Mouse (Mus musculus) liver, embryonic 12.5 days (tissue): ENCODE results near the gene Prss1. TPM values are rescaled to one million over a fixed set of nuclear protein-coding genes. Genes with fewer than 3 reads are reported as not detected.
"Not testable (repeated sequence)": the region's sequence is repeated elsewhere in the genome, so short reads cannot be mapped to it uniquely, and the experiment has no call there.

Source experiments
- ATAC-seq: fragments of 200-750 bp; cut with Nextera tagmentation; 2 replicates; pipeline ENCODE4 v1.8.0; 2017; ENCODE audit warnings: moderate number of reproducible peaks, mild to moderate bottlenecking, moderate library complexity
- H3K27ac ChIP-seq: fragments of 300-500 bp; sonication (generic); 2 replicates; pipeline ENCODE4 v1.5.1; 2016; ENCODE audit warnings: mild to moderate bottlenecking
- H3K27me3 ChIP-seq: fragments of 300-500 bp; sonication (generic); replicated peaks from 2 replicates; pipeline ENCODE4 v1.6.1; 2016; ENCODE audit warnings: mild to moderate bottlenecking, moderate library complexity
- H3K36me3 ChIP-seq: fragments of 300-500 bp; sonication (generic); 2 replicates; pipeline ENCODE4 v1.6.1; 2016; ENCODE audit warnings: mild to moderate bottlenecking, moderate library complexity
- H3K4me1 ChIP-seq: fragments of 300-500 bp; sonication (generic); 2 replicates; pipeline ENCODE4 v1.6.1; 2016
- H3K4me2 ChIP-seq: fragments of 300-500 bp; sonication (generic); 2 replicates; pipeline ENCODE4 v1.6.1; 2016; ENCODE audit warnings: mild to moderate bottlenecking, moderate library complexity
- H3K4me3 ChIP-seq: fragments of 300-500 bp; sonication (generic); 2 replicates; pipeline ENCODE4 v1.5.1; 2016; ENCODE audit warnings: mild to moderate bottlenecking, moderate library complexity
- H3K9ac ChIP-seq: fragments of 300-500 bp; sonication (generic); 2 replicates; pipeline ENCODE4 v1.6.1; 2016; ENCODE audit warnings: mild to moderate bottlenecking, moderate library complexity
- H3K9me3 ChIP-seq: fragments of 300-500 bp; sonication (generic); replicated peaks from 2 replicates; pipeline ENCODE4 v1.6.1; 2016; ENCODE audit warnings: mild to moderate bottlenecking, moderate library complexity
- WGBS: fragments of 180-500 bp; shearing (Covaris S2); methylation state at CpG from one replicate; pipeline ENCODE4 v1.1.7; 2016; ENCODE audit not compliant: insufficient replicate concordance; 5-methylcytosine and 5-hydroxymethylcytosine counted together
- polyA plus RNA-seq: library from polyadenylated mRNA; unstranded; fragments of >200 nt; fragmentation: Nextera tagmentation; extraction: Ambion mirVana; gene quantifications from 2 replicates; pipeline ENCODE4 v1.2.1, GENCODE M21; 2016

Gene Prss1
- polyA plus RNA-seq = not detected in 2 replicates

DNA sequence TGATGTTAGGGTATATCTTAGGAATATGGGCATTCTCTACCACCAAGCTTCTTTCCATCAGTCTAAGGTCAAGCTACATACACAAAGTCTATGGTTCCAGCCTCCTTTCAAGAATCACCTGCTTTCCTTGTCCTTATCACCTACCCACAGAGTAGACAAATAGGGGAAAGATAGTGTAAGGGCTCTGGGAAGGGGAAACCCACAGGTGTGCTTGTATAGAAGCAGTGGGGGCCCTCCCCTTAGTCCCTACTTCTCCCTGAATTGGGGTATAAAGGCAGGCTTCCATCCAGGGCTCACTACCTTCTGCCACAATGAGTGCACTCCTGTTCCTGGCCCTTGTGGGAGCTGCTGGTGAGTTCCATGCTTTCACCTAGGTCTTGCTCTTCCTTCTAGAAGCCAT, at the start of gene Prss1:
Gene Prss1, plus strand, starts transcription at position 301 of the 400 bp plus-strand sequence.
- H3K4me1 ChIP-seq, H3K36me3 ChIP-seq, ATAC-seq, H3K27ac ChIP-seq, H3K9me3 ChIP-seq, H3K9ac ChIP-seq, H3K4me2 ChIP-seq, H3K27me3 ChIP-seq, H3K4me3 ChIP-seq: not testable (repeated sequence)

DNA sequence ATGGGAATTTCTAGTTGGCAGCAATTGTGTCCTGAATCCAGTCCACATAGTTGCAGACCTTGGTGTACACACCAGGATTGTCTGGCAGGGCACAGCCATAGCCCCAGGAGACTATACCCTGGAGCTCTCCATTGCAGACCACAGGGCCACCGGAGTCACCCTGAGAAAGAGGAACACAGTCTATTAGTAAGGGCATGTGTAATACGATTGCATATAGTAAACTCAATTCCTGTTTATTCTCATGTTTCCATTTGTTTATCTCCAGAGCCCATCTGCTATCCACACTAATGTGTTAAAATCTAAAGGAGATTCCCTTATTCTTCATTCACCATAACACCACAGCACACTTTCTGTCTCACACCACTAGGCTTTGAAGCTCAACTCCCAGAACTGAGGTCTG, 16.5 kb upstream of the Prss1 start:
- 62% methylated on average over 2 of the region's 2 CpGs for WGBS
- ATAC-seq = not testable (repeated sequence)

DNA sequence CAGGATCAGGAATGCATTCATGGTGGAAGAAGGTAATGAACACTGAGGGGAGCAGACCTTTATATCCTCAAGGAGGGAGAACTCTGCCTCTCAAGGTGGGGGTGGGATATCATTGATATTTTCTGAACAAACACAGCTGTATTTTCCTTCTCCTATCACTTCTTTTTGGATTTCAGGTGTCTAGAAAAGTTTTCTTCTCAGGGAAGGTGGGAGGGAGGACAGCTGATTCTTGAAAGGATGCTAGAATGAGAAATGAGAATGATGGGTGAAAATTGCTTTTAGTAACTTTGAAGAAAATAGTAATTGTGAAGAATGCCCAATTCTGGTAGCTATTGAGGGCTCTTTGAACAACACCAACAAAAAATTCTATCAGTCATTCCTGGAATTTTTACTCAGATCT, 12.7 kb upstream of the Prss1 start, which contains the start of gene Gm10334:
Gene Gm10334, minus strand, starts transcription at position 101 of the 400 bp plus-strand sequence.
- H3K4me1 ChIP-seq, H3K27ac ChIP-seq, H3K4me2 ChIP-seq, H3K36me3 ChIP-seq, ATAC-seq, H3K9ac ChIP-seq, H3K9me3 ChIP-seq, H3K4me3 ChIP-seq, H3K27me3 ChIP-seq: not testable (repeated sequence)

More for the DNA sequence above, 16.5 kb upstream of the Prss1 start:
- H3K9me3 ChIP-seq, H3K4me2 ChIP-seq, H3K27me3 ChIP-seq, H3K27ac ChIP-seq, H3K4me3 ChIP-seq, H3K9ac ChIP-seq, H3K36me3 ChIP-seq, H3K4me1 ChIP-seq: not testable (repeated sequence)

DNA sequence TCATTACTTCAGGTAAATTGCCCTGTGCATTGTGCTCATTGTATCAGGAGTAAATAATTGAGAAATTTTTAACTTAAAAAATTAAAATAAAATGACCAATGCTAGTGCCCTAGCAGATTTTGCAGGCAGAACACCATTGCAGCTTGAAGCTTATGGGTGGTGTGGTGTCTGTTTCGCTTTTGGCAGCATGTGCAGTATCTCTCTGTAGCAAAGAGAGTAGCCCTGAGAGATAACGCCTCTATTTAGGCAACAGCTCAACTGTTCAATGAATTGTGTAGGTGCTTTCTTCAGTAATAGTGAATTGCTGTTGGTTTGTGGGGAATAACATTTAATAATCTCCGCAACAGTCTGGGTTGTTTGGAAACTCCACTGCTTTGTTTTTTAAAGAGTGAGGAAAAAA, 40.6 kb downstream of the Prss1 start:
- Histone ChIP-seq H3K9ac (no peak overlapping the region), H3K27ac (no peak overlapping the region), H3K4me1 (no peaks in the 10 kb centered on the region), H3K36me3 (no peaks in the 10 kb centered on the region), H3K4me2 (no peak overlapping the region), H3K27me3 (no peaks in the 10 kb centered on the region), H3K4me3 (no peak overlapping the region), H3K9me3 (no peaks in the 10 kb centered on the region)
- no peak for ATAC-seq
- 69% methylated on average over 3 of the region's 3 CpGs for WGBS

DNA sequence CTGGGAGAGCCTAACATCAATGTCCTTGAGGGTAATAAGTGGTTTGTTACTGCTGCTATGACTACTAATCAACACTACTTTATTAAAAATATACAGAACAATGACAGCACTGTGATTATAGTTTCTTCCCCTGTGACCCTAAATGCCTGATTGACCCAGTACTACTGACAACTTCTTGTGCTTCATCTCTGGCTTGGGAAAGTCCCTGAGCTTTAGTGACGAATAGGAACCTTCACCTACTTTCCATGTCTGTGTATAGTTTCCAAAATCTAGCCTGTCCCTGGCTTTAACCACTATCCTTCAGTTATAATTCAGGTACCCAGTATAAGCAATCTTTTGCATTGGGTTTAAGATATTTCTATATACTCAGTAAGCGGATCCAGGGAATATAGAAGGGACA, 46.2 kb downstream of the Prss1 start:
- Histone ChIP-seq H3K36me3 (no peaks in the 10 kb centered on the region), H3K9me3 (no peaks in the 10 kb centered on the region), H3K4me2 (no peak overlapping the region), H3K27ac (no peak overlapping the region), H3K27me3 (no peaks in the 10 kb centered on the region), H3K9ac (no peak overlapping the region), H3K4me1 (no peaks in the 10 kb centered on the region), H3K4me3 (no peak overlapping the region)
- ATAC-seq = no peak
- 57% methylated on average over 2 of the region's 2 CpGs for WGBS

DNA sequence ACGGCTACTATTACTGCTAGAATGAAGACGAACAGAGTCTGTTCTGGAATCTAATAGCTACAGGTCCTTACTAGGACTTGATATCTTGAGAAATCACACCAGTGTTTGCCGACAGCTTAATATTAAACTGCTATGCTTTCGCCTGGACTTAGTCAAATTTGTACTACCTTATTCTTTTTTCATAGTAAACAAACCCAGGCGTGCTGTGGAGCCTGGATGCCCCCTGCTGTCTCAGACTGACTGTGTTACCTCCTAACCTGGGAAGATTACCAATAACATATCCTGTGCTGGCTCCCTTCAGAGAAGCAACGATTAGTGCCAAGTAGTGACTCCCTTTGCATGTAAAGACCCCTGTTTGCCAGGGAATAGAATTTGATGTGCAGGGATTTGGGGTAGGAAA, 46.6 kb downstream of the Prss1 start:
- no peaks in the 10 kb centered on the region for H3K9me3 ChIP-seq
- H3K27me3 ChIP-seq = no peaks in the 10 kb centered on the region
- H3K27ac ChIP-seq = no peak overlapping the region
- no peak overlapping the region for H3K9ac ChIP-seq
- ATAC-seq = no peak
- WGBS = 59% methylated on average over 6 of the region's 6 CpGs
- H3K4me2 ChIP-seq = no peak overlapping the region
- H3K4me1 ChIP-seq = no peaks in the 10 kb centered on the region
- no peaks in the 10 kb centered on the region for H3K36me3 ChIP-seq
- H3K4me3 ChIP-seq = no peak overlapping the region

Other genes starting within 250 kb of the Prss1 start
- not detected in 2 replicates for gene Try4, start 156.7 kb upstream of the Prss1 start, polyA plus RNA-seq
- gene Try5, start 142.1 kb upstream of the Prss1 start, polyA plus RNA-seq = not detected in 2 replicates
- not detected in 2 replicates for gene Try10, start 104.8 kb upstream of the Prss1 start, polyA plus RNA-seq
- not detected in 2 replicates for gene Prss3, start 81.3 kb upstream of the Prss1 start, polyA plus RNA-seq
- gene Gm5771, start 66.6 kb upstream of the Prss1 start, polyA plus RNA-seq = not detected in 2 replicates
- gene Gm10334, start 12.8 kb upstream of the Prss1 start, polyA plus RNA-seq = not detected in 2 replicates
- 0.22 TPM in 1 of 2 replicates, not detected in the other for gene Prss2, start 62.9 kb downstream of the Prss1 start, polyA plus RNA-seq
- 2.4 and 2.9 TPM in 2 replicates for gene Ephb6, start 146.6 kb downstream of the Prss1 start, polyA plus RNA-seq
- 0.10 and 0.19 TPM in 2 replicates for gene Trpv6, start 177.5 kb downstream of the Prss1 start, polyA plus RNA-seq
- gene Trpv5, start 221.8 kb downstream of the Prss1 start, polyA plus RNA-seq = 0.05 and 0.07 TPM in 2 replicates
- gene Llcfc1, start 225.5 kb downstream of the Prss1 start, polyA plus RNA-seq = not detected in 2 replicates
- 275 and 280 TPM in 2 replicates for gene Kel, start 245.4 kb downstream of the Prss1 start, polyA plus RNA-seq